Mouse (Mus musculus): Measurements from ENCODE around the gene Zhx3.

Zhx3 gene

GRCm38 (mm10) chr2:160872890-160873382 is at the start of gene Zhx3:
Gene Zhx3 (minus strand): TSS chr2:160872998.
- DNase-seq (ENCODE audit: low read depth, low spot score): peak; percentile 84

GRCm38 (mm10) chr2:160921285-160921684 is 48.5 kb upstream of the Zhx3 start:
- DNase-seq (ENCODE audit: low read depth, low spot score): no peak

- DNase-seq (ENCODE audit: low read depth, low spot score): no peak
Measured at GRCm38 (mm10) chr2:160918930-160919215, 46.1 kb upstream of the Zhx3 start.

GRCm38 (mm10) chr2:160918154-160918929 is 45.5 kb upstream of the Zhx3 start:
- DNase-seq (ENCODE audit: low read depth, low spot score): no peak

- no peak for DNase-seq (ENCODE audit: low read depth, low spot score)
Measured at GRCm38 (mm10) chr2:160917313-160917712, 44.5 kb upstream of the Zhx3 start.

- no peak for DNase-seq (ENCODE audit: low read depth, low spot score)
Measured at GRCm38 (mm10) chr2:160916714-160917113, 43.9 kb upstream of the Zhx3 start.

- no peak for DNase-seq (ENCODE audit: low read depth, low spot score)
Measured at GRCm38 (mm10) chr2:160915821-160916610, 43.2 kb upstream of the Zhx3 start.

- DNase-seq (ENCODE audit: low read depth, low spot score): no peak
Measured at GRCm38 (mm10) chr2:160914656-160915055, 41.9 kb upstream of the Zhx3 start.

GRCm38 (mm10) chr2:160912231-160912671 is 39.5 kb upstream of the Zhx3 start, which contains the start of gene Emilin3:
Gene Emilin3 (minus strand): TSS chr2:160912328.
- no peak for DNase-seq (ENCODE audit: low read depth, low spot score)

GRCm38 (mm10) chr2:160911558-160912201 is 38.9 kb upstream of the Zhx3 start:
- no peak for DNase-seq (ENCODE audit: low read depth, low spot score)

- DNase-seq (ENCODE audit: low read depth, low spot score): no peak
Measured at GRCm38 (mm10) chr2:160910633-160911032, 37.8 kb upstream of the Zhx3 start.

GRCm38 (mm10) chr2:160908607-160909006 is 35.8 kb upstream of the Zhx3 start:
- no peak for DNase-seq (ENCODE audit: low read depth, low spot score)

GRCm38 (mm10) chr2:160906101-160906500 is 33.3 kb upstream of the Zhx3 start:
- DNase-seq (ENCODE audit: low read depth, low spot score): no peak

GRCm38 (mm10) chr2:160905301-160905700 is 32.5 kb upstream of the Zhx3 start:
- no peak for DNase-seq (ENCODE audit: low read depth, low spot score)

GRCm38 (mm10) chr2:160901656-160902412 is 29.0 kb upstream of the Zhx3 start:
- no peak for DNase-seq (ENCODE audit: low read depth, low spot score)

- DNase-seq (ENCODE audit: low read depth, low spot score): no peak
Measured at GRCm38 (mm10) chr2:160891697-160892096, 18.9 kb upstream of the Zhx3 start.

GRCm38 (mm10) chr2:160891045-160891444 is 18.2 kb upstream of the Zhx3 start:
- no peak for DNase-seq (ENCODE audit: low read depth, low spot score)

- DNase-seq (ENCODE audit: low read depth, low spot score): no peak
Measured at GRCm38 (mm10) chr2:160887859-160888258, 15.1 kb upstream of the Zhx3 start.

GRCm38 (mm10) chr2:160887284-160887683 is 14.5 kb upstream of the Zhx3 start:
- no peak for DNase-seq (ENCODE audit: low read depth, low spot score)

GRCm38 (mm10) chr2:160886221-160886620 is 13.4 kb upstream of the Zhx3 start:
- DNase-seq (ENCODE audit: low read depth, low spot score): no peak

- no peak for DNase-seq (ENCODE audit: low read depth, low spot score)
Measured at GRCm38 (mm10) chr2:160884830-160885229, 12.0 kb upstream of the Zhx3 start.

Measured in brain, embryonic 18.5 days (tissue).